Mouse (Mus musculus): ENCODE measurements around the gene Scn4a. TPM values are rescaled to one million over a fixed set of nuclear protein-coding genes. Genes with fewer than 3 reads are reported as not detected.
A peak's percentile ranks its signal among the peaks of the same experiment; 100 is the strongest.

The Scn4a gene
- polyA plus RNA-seq, 1 experiment from 2014 or later: 0.03 TPM

DNA sequence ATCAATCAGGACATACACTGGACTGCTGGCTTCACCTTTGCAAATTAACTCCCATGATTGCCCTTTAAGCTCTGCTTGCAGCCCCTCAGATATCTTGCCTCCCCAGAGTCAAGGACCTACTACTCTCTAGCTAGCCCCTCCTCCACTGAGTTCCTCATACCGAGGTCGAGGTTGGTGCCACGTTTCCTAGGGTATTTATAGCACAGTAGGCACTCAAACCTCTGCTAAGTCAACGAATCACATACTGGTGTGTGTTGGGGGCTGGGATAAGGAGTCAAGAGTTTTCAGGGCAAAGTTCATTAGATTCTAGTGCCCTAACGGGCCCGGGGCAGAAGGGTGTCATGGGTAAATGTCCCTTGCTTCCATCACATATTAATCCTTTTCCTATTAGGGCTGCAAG lies 24.0 kb downstream of the Scn4a start:
- no peak overlapping the region for H3K9ac ChIP-seq
- no peak for ATAC-seq
- 0 out of 2 replicates have a peak, but pooled peaks cover 2% of the 10 kb centered on the region for H3K4me1 ChIP-seq (replicated peaks)
- no peaks in the 10 kb centered on the region for H3K27me3 ChIP-seq (replicated peaks)
- no peaks in the 10 kb centered on the region for H3K36me3 ChIP-seq
- H3K4me2 ChIP-seq (replicated peaks): no peak overlapping the region
- no peaks in the 10 kb centered on the region for H3K9me3 ChIP-seq
- H3K27ac ChIP-seq: no peak overlapping the region
- no peak overlapping the region for H3K4me3 ChIP-seq (replicated peaks)
- 40% methylated on average over 6 of the region's 6 CpGs for WGBS

DNA sequence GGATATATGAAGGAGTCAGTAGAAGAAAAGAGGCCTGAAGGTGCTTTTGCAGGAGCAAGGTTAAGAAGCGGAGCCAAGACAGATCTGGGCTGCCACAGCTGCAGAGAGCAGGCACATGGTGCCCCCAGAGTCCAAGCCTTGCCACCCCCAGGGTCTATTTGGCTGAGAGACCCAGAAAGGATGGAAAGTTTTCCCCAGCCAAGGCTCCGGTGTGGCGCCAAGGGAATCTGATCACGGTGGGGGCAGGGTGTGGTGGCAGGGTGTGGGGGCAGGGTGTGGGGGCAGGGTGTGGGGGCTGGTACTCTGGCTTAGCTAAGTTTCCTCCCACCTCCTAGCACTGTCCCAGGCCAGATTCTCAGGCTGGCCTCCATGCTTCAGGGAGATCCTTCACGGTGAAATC lies 24.6 kb downstream of the Scn4a start:
- no peak overlapping the region for H3K4me2 ChIP-seq (replicated peaks)
- ATAC-seq: no peak; the same call in 1 of the 2 replicates
- no peak overlapping the region for H3K4me3 ChIP-seq (replicated peaks)
- WGBS: 54% methylated on average over 5 of the region's 5 CpGs
- H3K9me3 ChIP-seq: no peaks in the 10 kb centered on the region
- H3K27ac ChIP-seq: no peak overlapping the region
- no peaks in the 10 kb centered on the region for H3K36me3 ChIP-seq
- H3K9ac ChIP-seq: no peak overlapping the region
- 0 out of 2 replicates have a peak, but pooled peaks cover 2% of the 10 kb centered on the region for H3K4me1 ChIP-seq (replicated peaks)
- H3K27me3 ChIP-seq (replicated peaks): no peaks in the 10 kb centered on the region

DNA sequence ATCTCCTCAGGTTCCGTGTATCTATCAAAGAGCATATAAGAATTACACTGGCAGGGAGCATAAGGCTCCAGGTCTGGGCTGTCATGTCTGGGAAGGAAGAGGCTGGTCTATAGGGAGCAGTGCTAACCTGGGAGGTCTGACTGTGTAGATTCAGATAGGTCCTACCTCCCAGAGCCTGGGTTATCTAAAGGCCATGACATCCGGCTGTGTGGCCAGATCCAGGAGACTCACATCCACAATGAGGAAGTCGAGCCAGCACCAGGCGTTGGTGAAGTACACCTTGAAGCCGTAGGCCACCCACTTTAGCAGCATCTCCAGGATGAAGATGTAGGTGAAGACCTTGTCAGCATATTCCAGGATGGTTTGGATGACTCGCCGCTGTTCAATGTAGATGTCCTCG lies 26.6 kb downstream of the Scn4a start:
- Histone ChIP-seq H3K9me3 (no peaks in the 10 kb centered on the region), H3K4me3 (replicated peaks) (no peak overlapping the region), H3K4me1 (replicated peaks) (0 out of 2 replicates have a peak, but pooled peaks cover 2% of the 10 kb centered on the region), H3K27ac (no peak overlapping the region), H3K4me2 (replicated peaks) (no peak overlapping the region), H3K27me3 (replicated peaks) (no peaks in the 10 kb centered on the region), H3K9ac (no peak overlapping the region), H3K36me3 (no peaks in the 10 kb centered on the region)
- ATAC-seq: no peak
- WGBS: 85% methylated on average over 8 of the region's 8 CpGs

DNA sequence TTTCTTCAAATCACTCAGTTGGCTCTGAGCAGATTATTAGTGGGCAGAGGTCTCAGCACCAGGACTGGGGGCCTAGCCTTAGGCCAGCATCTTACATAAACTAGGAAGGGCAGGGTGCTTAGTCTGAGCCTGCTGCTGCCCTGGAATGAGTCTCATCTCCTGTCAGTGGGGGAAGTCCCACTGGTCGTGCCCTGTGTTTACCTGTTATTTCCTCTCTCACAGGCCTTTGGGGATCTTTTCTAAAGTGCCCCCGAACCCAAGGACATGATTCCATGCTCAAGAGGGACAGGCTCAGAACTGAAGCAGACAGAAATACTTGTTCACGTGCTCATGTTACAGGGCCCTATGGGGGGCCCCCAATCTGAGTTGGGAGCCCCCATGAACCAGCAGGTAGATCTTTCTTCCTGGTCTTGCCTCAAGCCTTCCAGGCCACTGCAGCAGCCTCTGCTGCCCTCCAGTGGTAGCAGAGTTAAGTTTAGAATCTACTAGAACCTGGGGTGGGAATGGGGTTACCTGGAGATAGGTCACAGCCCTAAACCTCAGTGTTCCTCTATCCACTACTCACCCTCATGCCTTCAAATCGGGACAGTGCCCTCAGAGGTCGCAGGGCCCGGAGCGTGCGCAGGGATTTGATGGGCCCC lies 27.4 kb downstream of the Scn4a start:
- Histone ChIP-seq H3K27me3 (replicated peaks) (no peaks in the 10 kb centered on the region), H3K4me1 (replicated peaks) (0 out of 2 replicates have a peak, but pooled peaks cover 2% of the 10 kb centered on the region), H3K4me3 (replicated peaks) (no peak overlapping the region), H3K9ac (no peak overlapping the region), H3K4me2 (replicated peaks) (no peak overlapping the region), H3K36me3 (no peaks in the 10 kb centered on the region), H3K27ac (no peak overlapping the region), H3K9me3 (no peaks in the 10 kb centered on the region)
- peak; percentile 62 for ATAC-seq
- 62% methylated on average over 8 of the region's 8 CpGs for WGBS

DNA sequence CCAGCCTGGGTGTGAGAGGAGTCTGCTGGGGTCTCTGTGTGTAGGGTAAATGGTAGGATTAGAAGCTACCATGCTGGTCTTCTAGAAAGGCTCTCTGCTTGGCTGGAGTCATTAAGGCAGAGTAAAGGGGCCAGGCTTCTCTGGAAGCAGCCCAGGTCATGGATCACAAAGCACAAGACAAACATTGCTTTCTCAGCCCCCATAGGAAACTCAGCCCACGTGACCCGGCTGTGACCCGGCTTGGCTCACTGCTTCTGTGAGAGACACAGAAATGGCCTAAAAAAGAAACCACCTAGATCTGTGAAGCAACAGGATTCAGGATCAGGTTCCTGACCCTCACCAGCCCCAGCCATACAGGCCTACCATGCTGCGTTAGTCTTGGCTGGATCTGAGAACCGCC lies 28.2 kb downstream of the Scn4a start:
- WGBS: 64% methylated on average over 5 of the region's 5 CpGs

DNA sequence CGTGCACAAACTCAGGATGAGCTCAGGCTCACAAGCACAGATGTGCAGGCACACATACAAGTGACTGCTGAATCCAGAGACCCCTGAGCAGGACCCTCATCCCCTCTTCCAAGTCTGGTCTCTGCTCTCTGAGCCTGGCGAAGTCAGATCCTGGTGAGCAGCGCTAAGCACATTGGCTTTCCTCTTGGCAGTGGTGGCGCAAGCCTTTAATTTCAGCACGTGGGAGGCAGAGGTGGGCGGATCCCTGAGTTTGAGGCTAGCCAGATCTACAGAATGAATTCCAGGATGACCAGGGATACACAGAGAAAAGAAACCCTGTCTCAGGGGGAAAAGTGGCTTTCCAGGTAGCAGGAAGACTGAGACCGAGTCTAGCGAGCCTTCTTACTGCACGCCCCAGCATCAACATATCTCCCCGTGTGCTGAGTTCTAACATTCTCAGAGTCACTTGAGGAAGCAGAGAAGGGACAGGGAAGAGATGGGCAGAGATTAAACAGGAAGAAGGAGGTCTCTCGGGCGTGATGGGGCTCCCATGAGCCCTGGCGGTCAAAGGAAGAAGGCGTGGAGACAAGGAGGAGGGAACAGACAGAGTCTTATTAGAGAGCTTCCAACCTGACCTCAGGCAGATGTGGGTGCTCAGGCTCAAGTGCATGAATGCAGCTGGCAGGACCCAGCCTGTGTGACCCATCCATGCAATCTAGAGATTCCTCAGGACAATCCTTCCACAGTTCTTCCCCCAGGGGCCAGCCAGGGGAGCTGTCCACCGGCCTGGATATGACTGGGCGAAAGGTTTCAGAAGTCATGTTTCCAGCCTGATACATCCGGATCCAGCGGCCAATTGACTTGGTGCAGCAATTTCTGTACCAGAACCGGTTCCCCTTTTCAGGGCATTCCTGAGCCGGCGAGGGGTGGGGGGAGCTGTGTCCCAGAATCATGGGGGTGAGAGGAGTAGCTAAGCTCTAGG lies 34.4 kb downstream of the Scn4a start:
- Histone ChIP-seq H3K27ac (0 out of 2 replicates have a peak overlapping the region, but pooled peaks have one; percentile 20), H3K9ac (no peak overlapping the region), H3K4me1 (replicated peaks) (peaks cover 22% of the 10 kb centered on the region), H3K4me2 (replicated peaks) (no peak overlapping the region), H3K9me3 (no peaks in the 10 kb centered on the region), H3K27me3 (replicated peaks) (no peaks in the 10 kb centered on the region), H3K36me3 (no peaks in the 10 kb centered on the region), H3K4me3 (replicated peaks) (no peak overlapping the region)
- WGBS: 52% methylated on average over 21 of the region's 21 CpGs
- no peak for ATAC-seq

More for the DNA sequence above, 28.2 kb downstream of the Scn4a start:
- 0 out of 2 replicates have a peak, but pooled peaks cover 2% of the 10 kb centered on the region for H3K4me1 ChIP-seq (replicated peaks)
- no peak overlapping the region for H3K9ac ChIP-seq
- ATAC-seq: no peak
- no peak overlapping the region for H3K4me2 ChIP-seq (replicated peaks)
- H3K9me3 ChIP-seq: no peaks in the 10 kb centered on the region
- H3K27ac ChIP-seq: no peak overlapping the region
- H3K4me3 ChIP-seq (replicated peaks): no peak overlapping the region
- no peaks in the 10 kb centered on the region for H3K36me3 ChIP-seq
- H3K27me3 ChIP-seq (replicated peaks): no peaks in the 10 kb centered on the region

DNA sequence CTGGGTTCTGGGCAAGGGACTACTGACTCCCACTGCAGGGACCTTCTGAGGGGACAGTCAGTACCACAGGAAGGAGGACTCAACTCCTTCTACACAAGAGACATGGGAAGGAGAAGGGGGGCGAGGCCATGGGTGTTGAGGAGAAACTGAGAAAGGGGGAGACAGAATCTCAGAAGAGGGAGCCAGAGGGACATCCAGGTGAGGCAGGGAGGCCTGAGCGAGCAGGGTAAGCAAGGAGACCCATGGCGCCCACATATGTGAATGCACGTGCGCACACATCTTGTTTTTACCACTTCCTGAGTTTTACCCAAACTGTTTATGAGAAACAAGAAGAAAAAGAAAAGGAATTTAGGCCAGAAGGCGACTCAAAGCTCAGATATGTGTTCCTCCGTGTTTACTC lies 35.3 kb downstream of the Scn4a start:
- 67% methylated on average over 7 of the region's 7 CpGs for WGBS

DNA sequence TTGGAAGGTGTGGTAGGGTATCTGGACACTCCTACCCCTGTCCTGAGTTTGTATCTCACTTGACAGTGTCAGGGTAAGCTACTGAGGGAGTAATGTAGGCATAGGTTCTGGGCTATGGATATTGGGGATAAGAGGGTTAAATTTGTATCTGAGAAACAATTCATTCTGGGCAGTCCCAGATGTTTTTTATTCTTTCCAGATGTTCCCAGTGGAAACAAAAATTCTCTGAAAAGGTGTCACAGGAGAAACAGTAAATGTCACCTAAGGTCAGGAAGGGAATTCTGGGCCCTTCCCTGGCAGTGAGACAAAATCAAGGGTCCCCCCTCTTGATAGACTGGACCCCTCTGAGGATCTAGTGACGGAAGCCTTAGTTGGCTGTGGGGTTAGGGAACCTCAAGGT lies 36.7 kb downstream of the Scn4a start:
- Histone ChIP-seq H3K27me3 (replicated peaks) (no peaks in the 10 kb centered on the region), H3K4me3 (replicated peaks) (no peak overlapping the region), H3K4me2 (replicated peaks) (no peak overlapping the region), H3K27ac (no peak overlapping the region), H3K36me3 (no peaks in the 10 kb centered on the region), H3K9ac (no peak overlapping the region), H3K4me1 (replicated peaks) (peaks cover 28% of the 10 kb centered on the region), H3K9me3 (no peaks in the 10 kb centered on the region)
- WGBS: 79% methylated on average over 1 of the region's 1 CpGs
- no peak for ATAC-seq

More for the DNA sequence above, 35.3 kb downstream of the Scn4a start:
- Histone ChIP-seq H3K4me1 (replicated peaks) (peaks cover 28% of the 10 kb centered on the region), H3K4me3 (replicated peaks) (no peak overlapping the region), H3K27ac (peak overlapping the region; percentile 27; the same call in 1 of the 2 replicates), H3K4me2 (replicated peaks) (no peak overlapping the region), H3K9ac (no peak overlapping the region), H3K9me3 (no peaks in the 10 kb centered on the region), H3K36me3 (no peaks in the 10 kb centered on the region), H3K27me3 (replicated peaks) (no peaks in the 10 kb centered on the region)
- ATAC-seq: no peak

DNA sequence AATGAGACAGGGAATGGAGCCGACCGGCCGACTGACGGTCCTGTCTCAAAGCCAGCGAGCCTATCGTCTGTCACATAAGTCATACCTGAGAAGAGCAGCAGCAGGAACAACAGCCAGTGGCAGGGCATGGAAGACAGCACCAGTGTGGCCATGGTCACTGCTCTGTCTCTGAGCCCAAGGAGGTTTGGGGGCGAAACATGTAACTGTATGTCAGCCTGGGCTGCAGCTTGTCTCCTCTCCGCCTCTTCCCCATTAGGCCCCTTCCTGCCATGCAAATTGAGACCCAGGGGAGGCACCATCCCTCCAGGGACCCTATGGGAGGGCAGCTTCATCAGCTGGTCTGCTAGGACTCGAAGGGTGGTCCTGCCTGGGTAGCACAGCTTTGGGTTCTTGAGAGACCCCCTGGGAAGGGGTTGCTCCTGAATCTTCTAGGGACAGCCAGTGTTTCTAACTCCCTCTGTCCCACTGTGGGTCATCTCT lies 38.7 kb downstream of the Scn4a start, which contains the start of gene Cd79b:
TSS of gene Cd79b (minus strand) at position 430 of the 480 bp plus-strand sequence.
- no peak within 1 kb of the TSS for H3K27ac ChIP-seq

DNA sequence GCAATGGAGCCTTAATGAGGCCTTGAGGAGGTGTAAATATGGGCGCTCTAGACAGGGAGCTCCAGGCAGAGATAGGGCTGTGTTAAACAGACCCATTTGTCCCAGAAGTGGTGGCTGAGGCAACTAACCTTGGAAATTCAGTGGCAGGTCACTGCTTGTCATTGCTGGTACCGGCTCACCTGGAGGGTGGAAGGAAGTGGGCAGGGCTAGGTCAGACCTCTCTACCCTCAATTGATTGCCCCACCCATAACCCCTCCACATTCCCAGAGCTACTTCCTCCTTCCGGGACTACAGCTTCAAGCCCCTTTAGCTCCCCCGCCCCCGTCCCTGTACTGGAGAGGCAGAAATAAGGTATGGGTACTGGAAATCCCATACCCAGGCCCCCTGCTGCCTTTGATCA lies 39.6 kb downstream of the Scn4a start:
- Histone ChIP-seq H3K4me2 (replicated peaks) (0 out of 2 replicates have a peak overlapping the region, but pooled peaks have one; percentile 3), H3K4me1 (replicated peaks) (peaks cover 19% of the 10 kb centered on the region), H3K27ac (no peak overlapping the region), H3K36me3 (no peaks in the 10 kb centered on the region), H3K9me3 (no peaks in the 10 kb centered on the region), H3K27me3 (replicated peaks) (no peaks in the 10 kb centered on the region), H3K9ac (no peak overlapping the region), H3K4me3 (replicated peaks) (no peak overlapping the region)
- WGBS: 38% methylated on average over 5 of the region's 5 CpGs
- ATAC-seq: peak; percentile 61; the same call in 1 of the 2 replicates

More for the DNA sequence above, 38.7 kb downstream of the Scn4a start, which contains the start of gene Cd79b:
- Histone ChIP-seq H3K9me3 (no peaks in the 10 kb centered on the region), H3K9ac (no peak within 1 kb of the TSS), H3K27me3 (replicated peaks) (no peaks in the 10 kb centered on the region), H3K4me2 (replicated peaks) (0 out of 2 replicates have a peak within 1 kb of the TSS, but pooled peaks have one; percentile 3), H3K36me3 (no peaks in the 10 kb centered on the region), H3K4me1 (replicated peaks) (peaks cover 26% of the 10 kb centered on the region), H3K4me3 (replicated peaks) (no peak within 1 kb of the TSS)
- no peak for ATAC-seq
- 56% methylated on average over 9 of the region's 9 CpGs for WGBS

DNA sequence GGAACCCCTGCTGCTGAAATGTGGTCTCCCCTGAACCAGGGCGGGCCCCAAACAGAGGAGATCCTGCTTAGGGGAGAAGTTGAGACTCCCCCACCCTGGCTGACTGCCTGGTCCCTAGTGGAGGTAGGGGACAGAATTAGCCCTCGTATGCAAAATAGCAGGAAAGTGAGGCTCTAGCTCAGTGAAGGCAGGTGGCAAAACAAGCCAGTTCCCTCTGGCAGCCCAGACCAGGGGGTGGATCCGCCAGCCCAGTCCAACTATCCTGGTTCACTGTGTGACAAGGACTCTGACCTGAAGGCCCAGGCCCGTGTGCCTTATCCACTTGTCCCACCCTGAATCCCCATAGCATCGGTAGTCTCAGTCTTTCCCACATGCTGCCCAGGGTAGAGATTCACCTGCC lies 43.0 kb downstream of the Scn4a start:
- Histone ChIP-seq H3K9me3 (no peaks in the 10 kb centered on the region), H3K27me3 (replicated peaks) (no peaks in the 10 kb centered on the region), H3K4me3 (replicated peaks) (no peak overlapping the region), H3K27ac (no peak overlapping the region), H3K4me2 (replicated peaks) (no peak overlapping the region), H3K4me1 (replicated peaks) (peaks cover 13% of the 10 kb centered on the region), H3K9ac (no peak overlapping the region), H3K36me3 (no peaks in the 10 kb centered on the region)
- 70% methylated on average over 5 of the region's 5 CpGs for WGBS
- no peak for ATAC-seq

DNA sequence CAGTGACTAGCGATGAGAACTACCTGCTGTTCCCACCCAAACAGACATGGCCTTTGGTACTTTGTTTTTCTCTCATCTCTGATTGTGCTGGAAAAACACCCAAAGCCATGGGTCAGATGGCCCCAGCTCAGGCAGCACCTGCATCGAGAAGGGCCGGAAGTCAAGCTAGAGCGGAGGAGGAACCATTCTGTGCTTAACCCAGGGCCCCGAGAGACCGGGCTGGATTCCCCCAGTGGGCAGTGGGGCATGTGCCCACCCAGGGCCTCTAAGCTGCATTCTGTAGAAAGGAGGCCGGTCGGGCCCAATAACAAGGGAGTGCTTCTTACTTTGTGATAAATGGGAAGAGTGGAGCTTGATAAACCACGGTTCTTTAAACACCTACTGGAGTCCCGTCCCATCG lies 44.9 kb downstream of the Scn4a start:
- ATAC-seq: no peak
- WGBS: 82% methylated on average over 11 of the region's 11 CpGs
- H3K4me1 ChIP-seq (replicated peaks): no peaks in the 10 kb centered on the region
- no peak overlapping the region for H3K9ac ChIP-seq
- no peaks in the 10 kb centered on the region for H3K27me3 ChIP-seq (replicated peaks)
- H3K4me3 ChIP-seq (replicated peaks): no peak overlapping the region
- no peaks in the 10 kb centered on the region for H3K36me3 ChIP-seq
- no peak overlapping the region for H3K4me2 ChIP-seq (replicated peaks)
- H3K27ac ChIP-seq: no peak overlapping the region
- no peaks in the 10 kb centered on the region for H3K9me3 ChIP-seq

Data from intestine, embryonic 15.5 days (tissue).